Mouse (Mus musculus) midbrain, postnatal 0 days (tissue): ENCODE measurements around the gene Gbe1. TPM values are rescaled to one million over a fixed set of nuclear protein-coding genes. Genes with fewer than 3 reads are reported as not detected.

Experiments used
- ATAC-seq: fragments of 200-750 bp; cut with Nextera tagmentation; 2 replicates; pipeline ENCODE4 v1.8.0; 2017; ENCODE audit warnings: moderate number of reproducible peaks, mild to moderate bottlenecking, moderate TSS enrichment, moderate library complexity; ENCODE audit not compliant: low FRiP score
- DNase-seq: peaks from one replicate; pipeline ENCODE4 v3.0.0-alpha.2; 2015; ENCODE audit warnings: low spot score
- H3K27ac ChIP-seq: fragments of 300-500 bp; sonication (generic); 2 replicates; pipeline ENCODE4 v1.5.1; 2014; ENCODE audit warnings: low read depth, mild to moderate bottlenecking, low read length, mixed read lengths
- H3K27me3 ChIP-seq: fragments of 300-500 bp; sonication (generic); 2 replicates; pipeline ENCODE4 v1.6.1; 2014; ENCODE audit warnings: low read length, control low read depth, mixed read lengths; ENCODE audit not compliant: insufficient read depth
- H3K36me3 ChIP-seq: fragments of 300-500 bp; sonication (generic); 2 replicates; pipeline ENCODE4 v1.6.1; 2014; ENCODE audit warnings: low read length, control low read depth, mixed read lengths; ENCODE audit not compliant: insufficient read depth
- H3K4me1 ChIP-seq: fragments of 300-500 bp; sonication (generic); 2 replicates; pipeline ENCODE4 v1.6.1; 2014; ENCODE audit warnings: mild to moderate bottlenecking, control low read depth, antibody characterized with exemption, low read length, mixed read lengths; ENCODE audit not compliant: insufficient read depth
- H3K4me2 ChIP-seq: fragments of 300-500 bp; sonication (generic); 2 replicates; pipeline ENCODE4 v1.6.1; 2014; ENCODE audit warnings: low read depth, mild to moderate bottlenecking, low read length, mixed read lengths; ENCODE audit not compliant: poor library complexity, severe bottlenecking
- H3K4me3 ChIP-seq: fragments of 300-500 bp; sonication (generic); 2 replicates; pipeline ENCODE4 v1.5.1; 2014; ENCODE audit warnings: low read depth, mild to moderate bottlenecking, low read length, moderate library complexity
- H3K9ac ChIP-seq: fragments of 300-500 bp; sonication (generic); replicated peaks from 2 replicates; pipeline ENCODE4 v1.6.1; 2014; ENCODE audit warnings: mild to moderate bottlenecking, low read length, moderate library complexity, mixed read lengths; ENCODE audit not compliant: poor library complexity, severe bottlenecking
- H3K9me3 ChIP-seq: fragments of 300-500 bp; sonication (generic); 2 replicates; pipeline ENCODE4 v1.6.1; 2016; ENCODE audit warnings: low read length, control low read depth
- CTCF ChIP-seq: IDR thresholded peaks from 2 replicates; pipeline ENCODE4 v1.5.1; 2016; ENCODE audit warnings: antibody characterized with exemption, mild to moderate bottlenecking
- WGBS: fragments of 180-500 bp; shearing (Covaris S2); extraction: QIAGEN DNeasy Blood & Tissue Kit; methylation state at CpG from one replicate; pipeline ENCODE4 v1.1.7; 2014; 5-methylcytosine and 5-hydroxymethylcytosine counted together
- polyA plus RNA-seq: library from polyadenylated mRNA; unstranded; fragments of >200 nt; fragmentation: Nextera tagmentation; extraction: Ambion mirVana; gene quantifications from 2 replicates; pipeline ENCODE4 v1.2.1, GENCODE M21; 2015
- total RNA-seq: library from RNA; depleted of rRNA; stranded (reverse); fragments of >200 nt; gene quantifications from 2 replicates; pipeline ENCODE4 v1.2.3, GENCODE M21; 2014

Gbe1 gene
- total and polyA plus RNA-seq, 2 experiments from 2014 or later: 16.9 to 21.4 TPM

DNA sequence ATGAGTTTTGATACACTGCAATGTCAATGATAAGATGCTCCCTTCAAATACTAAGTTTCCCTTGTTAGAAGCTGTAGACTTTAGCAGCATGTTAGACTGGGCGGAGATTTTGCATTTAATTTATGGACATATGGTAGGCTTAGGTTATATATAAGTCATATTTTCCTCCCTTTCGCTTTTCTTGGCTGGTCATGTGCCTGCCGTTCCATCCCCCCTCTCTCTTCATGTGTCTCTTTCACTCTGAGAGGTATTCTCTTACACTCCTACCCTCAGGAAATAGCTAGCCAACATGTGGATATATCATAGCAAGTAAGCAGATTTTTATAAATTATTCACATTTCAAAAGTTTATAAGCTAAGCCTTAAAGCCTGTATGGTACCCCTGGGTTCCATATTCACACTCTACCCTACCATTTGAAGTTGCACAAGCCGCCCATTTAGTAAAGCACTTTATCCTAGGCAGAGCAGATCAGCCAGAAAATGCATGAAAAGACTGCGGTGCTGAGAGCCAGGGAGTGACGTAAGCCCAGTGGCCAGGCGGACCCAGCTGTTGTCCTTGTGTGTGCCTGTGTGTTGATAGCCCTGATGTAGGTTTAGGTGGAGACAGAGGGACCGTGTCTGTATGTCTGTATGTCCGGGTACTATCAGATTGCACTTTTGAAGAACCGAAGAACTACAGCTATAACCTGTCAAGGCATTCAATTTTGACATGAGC, 248.0 kb downstream of the Gbe1 start:
- Histone ChIP-seq H3K4me2 (no peak overlapping the region), H3K4me3 (no peak overlapping the region), H3K27ac (no peak overlapping the region), H3K9ac (no peak overlapping the region), H3K4me1 (no peaks in the 10 kb centered on the region), H3K36me3 (no peaks in the 10 kb centered on the region), H3K9me3 (no peaks in the 10 kb centered on the region), H3K27me3 (no peaks in the 10 kb centered on the region)
- no peak for TF ChIP-seq CTCF
- DNase-seq (no peak), ATAC-seq (no peak)
- WGBS: 86% methylated on average over 10 of the region's 10 CpGs

DNA sequence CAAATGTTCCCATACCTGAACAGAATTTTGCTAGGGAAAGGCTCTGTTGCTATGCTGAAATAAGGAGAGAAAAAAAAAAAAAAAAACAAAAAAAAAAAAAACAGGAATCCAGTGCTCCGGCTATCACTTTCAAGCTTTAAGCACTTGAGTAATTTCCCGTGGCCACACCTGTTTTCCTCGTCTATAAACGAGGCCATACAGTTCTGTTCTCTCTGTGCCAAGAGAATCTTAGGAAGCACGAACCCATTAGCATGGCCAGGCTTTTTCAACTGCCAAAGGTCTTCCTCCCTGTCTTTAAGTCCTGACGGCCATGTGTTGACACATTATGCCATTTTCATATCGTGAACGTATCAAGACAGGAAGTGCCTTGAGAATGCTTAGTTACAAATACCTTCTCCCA, 248.8 kb downstream of the Gbe1 start:
- 93% methylated on average over 8 of the region's 8 CpGs for WGBS
- Histone ChIP-seq H3K9me3 (no peaks in the 10 kb centered on the region), H3K27ac (no peak overlapping the region), H3K36me3 (no peaks in the 10 kb centered on the region), H3K4me2 (no peak overlapping the region), H3K9ac (no peak overlapping the region), H3K27me3 (no peaks in the 10 kb centered on the region), H3K4me3 (no peak overlapping the region), H3K4me1 (no peaks in the 10 kb centered on the region)
- no peak for TF ChIP-seq CTCF
- ATAC-seq (no peak), DNase-seq (no peak)

DNA sequence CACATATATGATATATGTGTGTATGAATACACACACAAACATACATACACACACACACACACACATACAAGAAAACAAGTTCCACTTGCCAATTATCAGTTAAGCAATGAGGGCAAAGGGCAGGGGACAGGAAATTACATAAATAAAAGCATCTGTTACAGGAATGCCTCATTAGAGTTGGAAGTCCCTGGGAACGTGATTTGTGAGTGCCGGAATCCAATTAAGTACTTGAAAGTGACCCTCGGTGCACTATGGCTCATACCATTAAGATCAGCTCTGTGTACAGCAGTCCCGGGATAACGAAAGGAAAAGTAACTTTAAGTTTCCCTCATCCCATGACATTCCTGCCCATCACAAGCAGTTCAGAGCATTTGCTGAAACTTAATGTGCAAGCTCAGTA, 249.7 kb downstream of the Gbe1 start:
- H3K27ac ChIP-seq: no peak overlapping the region

DNA sequence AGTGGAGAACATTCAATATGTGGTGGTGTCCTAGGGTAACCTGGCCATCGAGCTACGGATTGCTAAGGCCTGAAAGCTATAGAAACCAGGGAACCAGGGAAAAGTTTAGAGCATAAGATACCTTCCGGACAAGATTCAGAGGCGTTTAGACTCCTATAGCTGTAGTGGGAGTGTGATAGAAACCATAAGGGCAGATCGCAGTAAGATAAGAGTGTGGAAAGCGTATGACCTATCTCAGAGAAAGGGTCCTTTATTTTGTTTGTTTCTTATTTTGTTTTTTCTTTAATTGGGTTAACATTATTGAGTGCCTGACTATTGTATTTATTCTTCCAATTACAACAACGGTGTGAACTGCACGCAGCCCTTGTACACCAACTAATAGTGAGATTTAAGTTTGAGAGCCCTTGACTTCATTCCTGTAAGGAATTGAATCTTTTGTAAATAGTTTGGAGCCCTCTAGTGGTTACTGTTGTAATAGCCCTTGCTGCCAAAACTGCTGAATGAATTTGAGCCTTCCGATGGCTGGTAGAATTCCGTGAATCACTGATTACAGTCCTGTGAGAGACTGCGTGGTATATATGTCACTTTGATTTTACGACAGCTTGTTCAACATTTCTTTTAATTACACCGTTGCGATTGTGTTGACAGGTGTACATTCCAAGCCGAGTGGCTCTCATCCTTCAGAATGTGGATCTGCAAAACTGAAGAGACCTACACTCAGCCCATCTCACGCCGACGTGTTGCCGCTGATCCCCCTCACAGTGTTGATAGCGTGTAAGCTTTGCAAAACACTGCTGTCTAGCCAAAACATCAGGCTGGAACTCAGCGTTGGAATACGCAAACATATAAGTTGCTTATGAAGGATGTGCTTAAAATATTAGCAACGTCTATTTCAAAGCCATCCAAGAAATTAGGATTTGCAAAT, 254.9 kb downstream of the Gbe1 start:
- Histone ChIP-seq H3K9ac (0 out of 2 replicates have a peak overlapping the region, but pooled peaks have one; percentile 29), H3K4me1 (no peaks in the 10 kb centered on the region), H3K9me3 (no peaks in the 10 kb centered on the region), H3K36me3 (no peaks in the 10 kb centered on the region), H3K27me3 (no peaks in the 10 kb centered on the region), H3K27ac (no peak overlapping the region), H3K4me3 (0 out of 2 replicates have a peak overlapping the region, but pooled peaks have one; percentile 5), H3K4me2 (no peak overlapping the region; the same call in 1 of the 2 replicates)
- WGBS: 48% methylated on average over 23 of the region's 23 CpGs
- TF ChIP-seq CTCF: peak; percentile 88
- DNase-seq: peak; percentile 91
- ATAC-seq: peak; percentile 56; the same call in 1 of the 2 replicates

More for the DNA sequence above, 249.7 kb downstream of the Gbe1 start:
- Histone ChIP-seq H3K9me3 (no peaks in the 10 kb centered on the region), H3K9ac (no peak overlapping the region), H3K4me3 (no peak overlapping the region), H3K36me3 (no peaks in the 10 kb centered on the region), H3K27me3 (no peaks in the 10 kb centered on the region), H3K4me2 (no peak overlapping the region), H3K4me1 (no peaks in the 10 kb centered on the region)
- WGBS: 73% methylated on average over 5 of the region's 5 CpGs
- DNase-seq (no peak), ATAC-seq (no peak)
- TF ChIP-seq CTCF: no peak

DNA sequence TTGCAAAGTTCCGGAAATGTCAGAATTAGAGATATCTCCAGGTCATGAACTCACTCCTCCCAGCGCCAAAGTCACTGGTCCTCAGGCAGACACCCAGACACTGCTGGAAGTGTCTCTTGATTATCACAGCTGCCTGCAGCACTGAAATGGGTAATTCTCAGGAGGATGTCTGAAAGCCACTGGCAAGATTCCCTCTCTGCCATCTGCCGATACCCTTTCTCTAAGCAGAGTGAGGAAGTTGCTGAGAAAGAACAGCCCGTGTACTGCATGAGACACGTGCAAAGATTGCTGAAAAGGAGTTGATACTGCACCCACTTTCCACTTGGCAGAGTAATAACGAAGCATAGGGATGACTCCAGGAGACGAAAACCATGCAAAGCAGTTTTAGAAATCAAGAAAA, 272.2 kb downstream of the Gbe1 start:
- H3K4me1 ChIP-seq: no peaks in the 10 kb centered on the region
- DNase-seq: no peak
- no peak overlapping the region for H3K4me2 ChIP-seq
- WGBS: 71% methylated on average over 7 of the region's 7 CpGs
- H3K9ac ChIP-seq: no peak overlapping the region
- H3K36me3 ChIP-seq: no peaks in the 10 kb centered on the region
- ATAC-seq: no peak
- no peaks in the 10 kb centered on the region for H3K9me3 ChIP-seq
- no peak overlapping the region for H3K27ac ChIP-seq
- H3K27me3 ChIP-seq: no peaks in the 10 kb centered on the region
- H3K4me3 ChIP-seq: no peak overlapping the region
- TF ChIP-seq CTCF: no peak

DNA sequence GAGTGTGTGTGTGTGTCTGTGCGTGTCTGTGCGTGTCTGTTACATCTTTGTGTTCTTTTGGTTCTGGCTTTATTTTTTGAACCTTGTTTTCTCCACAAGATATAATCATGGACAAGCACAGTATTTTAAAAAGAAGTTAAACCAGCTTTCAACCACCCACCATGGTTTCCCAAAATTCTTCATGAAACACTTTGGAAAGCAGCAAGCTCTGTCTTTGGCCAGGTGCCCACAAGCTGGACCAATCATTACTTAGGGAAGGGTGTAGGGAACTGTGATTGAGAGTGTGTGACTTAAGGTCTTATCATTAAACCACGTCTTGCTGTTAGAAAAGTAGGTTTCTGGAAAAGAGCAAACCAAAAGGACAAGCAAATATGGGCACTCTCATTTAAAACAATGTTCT, 288.6 kb downstream of the Gbe1 start:
- WGBS: 95% methylated on average over 3 of the region's 3 CpGs
- DNase-seq (no peak), ATAC-seq (no peak)

More for the DNA sequence above, 288.6 kb downstream of the Gbe1 start:
- TF ChIP-seq CTCF: no peak
- no peaks in the 10 kb centered on the region for H3K4me1 ChIP-seq
- H3K9ac ChIP-seq: no peak overlapping the region
- H3K27me3 ChIP-seq: no peaks in the 10 kb centered on the region
- no peak overlapping the region for H3K4me3 ChIP-seq
- no peak overlapping the region for H3K27ac ChIP-seq
- no peak overlapping the region for H3K4me2 ChIP-seq
- peaks cover 5% of the 10 kb centered on the region; the same call in 1 of the 2 replicates for H3K9me3 ChIP-seq
- no peaks in the 10 kb centered on the region for H3K36me3 ChIP-seq
